Mouse (Mus musculus) thymus, postnatal 4 days (tissue): ENCODE measurements around the gene Tmprss11d.
"Not testable (repeated sequence)": the region's sequence is repeated elsewhere in the genome, so short reads cannot be mapped to it uniquely, and the experiment has no call there.

ENCODE experiments used
- DNase-seq: peaks from one replicate; pipeline ENCODE4 v3.0.0; 2021

Tmprss11d gene

DNA sequence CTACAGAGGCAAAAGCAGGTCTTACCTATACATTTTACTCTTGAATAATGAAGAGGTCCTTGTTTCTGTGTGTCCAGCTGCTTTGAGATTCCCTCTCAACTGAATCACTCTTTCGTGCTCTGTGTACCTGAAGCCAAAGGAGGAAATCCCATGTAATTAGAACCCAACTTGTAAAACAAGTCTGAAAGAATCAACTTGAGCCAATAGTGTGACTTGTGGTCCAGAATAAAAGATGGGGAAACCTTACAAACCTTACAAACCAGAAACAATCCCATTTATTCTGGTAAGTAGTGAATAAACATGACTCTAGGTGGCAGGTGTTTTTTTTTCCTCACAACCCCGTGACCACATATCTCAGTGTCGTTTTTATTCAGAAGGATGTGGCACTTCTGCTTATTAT, at the start of gene Tmprss11d:
Tmprss11d (minus strand) TSS at position 101 of the 400 bp plus-strand sequence.
- no peak for DNase-seq

DNA sequence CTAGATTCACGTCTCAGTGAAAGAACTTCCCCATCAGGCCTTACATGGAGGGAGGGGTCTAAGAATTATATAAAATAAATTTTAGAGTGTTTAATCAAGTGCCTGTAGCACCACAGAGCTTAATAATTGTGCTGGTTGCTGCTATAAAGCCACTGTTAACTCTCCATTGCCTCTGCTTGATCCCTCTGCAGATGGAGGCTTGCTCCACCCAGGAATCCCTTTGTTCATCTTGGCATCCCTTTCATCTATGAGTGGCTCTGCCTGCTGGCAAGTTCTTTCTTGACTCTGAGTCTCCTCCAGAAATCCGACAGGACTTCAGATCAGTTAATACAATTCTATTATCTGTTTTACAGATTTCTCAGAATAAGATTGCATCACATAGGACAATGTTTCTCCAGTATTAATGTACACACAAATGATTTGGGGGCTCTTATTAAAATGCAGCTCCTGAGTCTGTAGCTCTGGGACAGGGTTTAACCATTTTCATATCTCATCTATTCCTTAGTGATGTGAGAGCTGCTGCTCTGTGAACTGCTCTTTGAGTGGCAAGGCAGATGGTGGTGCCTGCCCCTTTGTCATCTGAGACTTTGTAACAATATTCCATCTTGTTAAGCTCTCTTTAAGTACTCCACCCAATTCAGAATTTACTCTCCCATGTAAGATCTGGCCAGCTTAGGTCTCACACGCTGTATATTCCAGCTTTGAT, 48.3 kb upstream of the Tmprss11d start:
- no peak for DNase-seq

DNA sequence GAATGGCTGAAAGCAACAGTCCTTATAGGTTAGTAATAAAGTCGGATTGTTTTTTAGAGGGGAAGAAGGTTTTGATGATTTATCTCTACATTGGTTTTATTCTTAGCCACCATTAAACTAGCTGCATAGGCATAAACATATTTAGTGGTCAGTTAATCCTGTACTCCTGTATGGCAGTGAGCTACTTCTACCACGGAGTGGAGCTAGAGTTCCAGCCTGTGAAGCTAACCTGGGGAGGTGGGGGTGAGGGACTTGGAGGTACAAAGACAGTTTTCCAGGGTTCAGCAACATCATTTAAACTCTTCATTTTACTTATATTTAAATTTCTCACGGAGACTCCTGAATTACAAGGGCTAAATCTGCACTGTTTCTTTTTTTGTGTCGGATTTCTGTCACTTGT, 46.3 kb upstream of the Tmprss11d start:
- no peak for DNase-seq

DNA sequence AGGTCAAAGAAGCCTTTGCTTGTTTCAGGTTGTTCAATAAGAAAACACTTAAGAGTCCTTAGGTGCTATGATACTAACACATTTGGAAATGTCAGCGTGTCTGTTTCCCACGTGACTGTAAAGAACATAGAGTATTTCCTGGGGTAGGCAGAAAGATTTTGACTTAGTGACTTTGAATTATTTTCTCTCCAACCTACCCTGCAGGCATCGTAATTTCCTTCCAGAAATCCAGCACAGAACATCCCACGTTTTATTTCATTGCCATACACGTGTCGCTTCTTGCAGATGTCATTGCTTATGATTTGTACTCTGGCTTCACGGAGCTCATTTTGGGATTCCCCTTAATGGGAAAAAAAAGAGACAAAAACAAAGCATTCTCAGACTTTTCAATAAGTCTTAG, 41.1 kb upstream of the Tmprss11d start:
- DNase-seq: no peak

DNA sequence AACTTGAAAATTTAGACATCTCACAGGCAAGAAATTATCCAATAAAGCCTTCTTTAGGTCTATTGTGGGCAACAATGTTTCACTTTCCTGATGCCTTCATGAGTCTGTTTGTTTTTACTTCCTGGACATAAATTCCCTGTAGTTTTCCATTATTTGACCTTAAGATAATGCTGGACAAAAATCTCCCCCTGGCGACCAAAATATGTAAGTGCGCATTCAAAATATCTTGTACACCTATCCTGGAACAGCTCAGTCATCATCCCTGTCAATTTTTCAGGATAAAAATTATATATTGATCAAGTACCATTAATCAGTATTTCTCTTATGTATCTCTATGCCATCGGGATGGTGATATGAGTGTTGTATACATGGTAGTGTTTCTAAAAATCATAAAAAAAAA, 37.6 kb upstream of the Tmprss11d start:
- DNase-seq: no peak

DNA sequence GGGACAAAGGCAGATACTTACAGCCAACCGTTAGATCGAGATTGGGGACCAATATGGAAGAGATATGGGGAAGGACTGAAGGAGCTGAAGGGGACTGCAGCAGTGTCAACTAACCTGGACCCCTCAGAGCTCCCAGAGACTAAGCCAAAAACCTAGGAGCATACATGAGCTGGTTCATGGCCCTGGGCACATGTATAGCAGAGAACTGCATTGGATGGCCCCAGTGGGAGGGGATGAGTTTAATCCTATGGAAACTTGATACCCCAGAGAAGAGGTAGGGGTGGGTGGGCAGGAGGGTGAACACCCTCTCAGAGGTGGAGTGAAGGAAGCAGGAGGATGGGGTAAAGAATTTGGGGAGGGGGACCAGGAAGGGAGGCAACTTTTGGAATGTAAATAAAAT, 34.7 kb upstream of the Tmprss11d start:
- no peak for DNase-seq

DNA sequence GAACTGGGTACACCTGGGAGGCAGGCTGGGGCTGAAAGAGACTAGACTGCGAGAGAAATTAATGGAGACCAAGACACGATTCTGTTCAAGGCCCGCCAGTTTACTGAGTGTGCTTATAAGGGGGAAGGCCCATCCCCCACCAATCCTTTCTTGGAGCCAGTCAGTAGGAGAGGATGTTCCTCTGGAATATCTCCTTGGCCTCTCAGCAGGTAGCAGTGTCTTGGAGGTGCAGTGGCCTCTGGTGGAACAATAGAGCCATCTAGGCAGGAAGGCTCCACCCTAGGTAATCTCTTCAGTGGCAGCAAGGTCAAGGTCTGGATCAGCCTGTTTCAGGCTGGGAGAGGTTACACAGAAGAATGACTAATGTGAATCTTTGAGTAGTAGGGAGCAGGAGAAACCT, 34.0 kb upstream of the Tmprss11d start:
- no peak for DNase-seq

DNA sequence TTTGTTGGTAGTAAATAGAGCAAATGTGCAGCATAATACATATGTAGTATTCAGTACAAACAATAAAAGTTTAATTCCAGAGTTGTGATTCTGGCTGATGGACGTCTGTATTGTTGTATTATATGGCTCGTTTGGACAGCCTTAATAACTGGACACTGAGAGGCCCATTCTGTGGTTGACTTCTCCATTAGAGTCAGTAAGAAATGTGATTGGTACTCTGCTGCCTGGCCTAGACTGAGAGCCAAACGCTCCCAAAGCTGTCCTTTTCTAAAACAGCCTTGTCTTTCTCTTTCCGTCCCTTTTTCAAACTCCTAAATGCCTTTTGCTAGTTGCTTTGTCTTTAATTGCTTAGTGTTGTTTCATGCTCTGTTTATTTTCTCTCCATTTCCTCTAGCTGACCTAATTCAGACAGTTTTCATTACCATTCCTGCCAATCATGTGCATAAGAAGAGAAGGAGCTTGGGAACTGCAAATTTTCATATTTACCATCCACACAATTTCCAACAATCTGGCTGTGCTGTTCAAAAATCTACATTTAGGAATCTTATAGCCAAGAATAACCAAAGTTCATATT, 13.7 kb downstream of the Tmprss11d start:
- DNase-seq: no peak

DNA sequence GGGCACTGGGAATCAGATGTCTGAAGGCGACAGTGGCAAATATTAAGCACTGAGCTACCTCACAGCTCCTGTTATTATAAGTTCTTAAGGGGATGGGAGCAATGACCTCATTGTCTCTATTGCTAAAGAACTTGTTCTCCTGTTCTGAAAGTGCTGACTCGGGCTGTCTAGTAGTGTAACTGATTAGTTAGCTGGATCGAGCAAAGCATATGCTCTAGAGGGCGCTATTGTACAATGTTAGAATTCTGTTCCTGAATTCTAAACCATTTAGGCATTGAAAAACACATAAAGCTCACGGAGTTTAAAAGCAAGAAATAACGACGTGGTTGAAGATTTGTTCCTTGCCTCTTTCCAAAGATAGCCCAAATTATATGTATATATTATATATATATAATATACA, 20.3 kb downstream of the Tmprss11d start:
- no peak for DNase-seq

DNA sequence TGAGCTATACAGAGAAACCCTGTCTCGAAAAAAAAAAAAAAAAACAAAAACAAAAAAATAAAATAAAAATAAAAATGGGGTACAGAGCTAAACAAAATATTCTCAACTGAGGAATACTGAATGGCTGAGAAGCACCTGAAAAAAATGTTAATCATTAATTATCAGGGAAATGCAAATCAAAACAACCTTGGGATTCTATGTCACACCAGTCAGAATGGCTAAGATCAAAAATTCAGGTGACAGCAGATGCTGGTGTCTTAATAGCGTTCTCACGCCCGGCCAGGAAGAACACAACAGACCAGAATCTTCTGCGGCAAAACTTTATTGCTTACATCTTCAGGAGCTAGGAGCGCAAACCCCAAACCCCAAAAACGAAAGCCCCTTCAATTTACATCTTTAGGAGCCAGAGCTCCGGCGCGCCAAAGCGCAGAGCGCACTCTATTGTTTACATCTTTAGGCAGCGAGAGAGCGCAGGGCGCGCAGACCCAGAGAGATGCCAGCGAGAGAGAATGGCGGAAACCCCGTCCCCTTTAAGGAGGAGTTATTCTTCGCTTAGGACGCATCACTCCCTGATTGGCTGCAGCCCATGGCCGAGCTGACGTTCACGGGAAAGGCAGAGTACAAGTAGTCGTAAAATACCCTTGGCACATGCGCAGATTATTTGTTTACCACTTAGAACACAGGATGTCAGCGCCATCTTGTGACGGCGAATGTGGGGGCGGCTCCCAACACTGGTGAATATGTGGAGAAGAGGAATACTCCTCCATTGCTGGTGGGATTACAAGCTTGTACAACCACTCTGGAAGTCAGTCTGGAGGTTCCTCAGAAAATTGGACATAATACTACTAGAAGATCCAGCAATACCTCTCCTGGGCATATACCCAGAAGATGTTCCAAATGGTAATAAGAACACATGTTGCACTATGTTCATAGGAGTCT, 54.9 kb downstream of the Tmprss11d start:
- not testable (repeated sequence) for DNase-seq

DNA sequence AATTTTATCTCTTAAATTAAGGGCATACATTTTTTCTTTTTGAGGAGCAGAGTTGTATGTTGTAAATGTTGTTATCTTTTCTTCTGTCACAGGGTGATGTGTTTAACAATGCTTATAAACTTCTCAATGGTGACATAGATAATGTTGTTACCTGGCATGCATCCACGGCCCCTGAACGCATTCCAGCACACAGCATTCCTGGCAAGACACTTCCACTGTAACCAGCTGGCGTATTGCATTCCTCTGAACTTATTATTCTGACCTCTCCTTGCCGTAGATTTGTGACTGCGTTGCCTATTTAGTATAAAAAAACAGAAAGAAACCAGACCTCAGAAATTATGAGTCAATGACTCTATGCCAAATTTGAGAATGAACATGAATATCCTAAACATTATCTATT, 67.1 kb downstream of the Tmprss11d start:
- no peak for DNase-seq

DNA sequence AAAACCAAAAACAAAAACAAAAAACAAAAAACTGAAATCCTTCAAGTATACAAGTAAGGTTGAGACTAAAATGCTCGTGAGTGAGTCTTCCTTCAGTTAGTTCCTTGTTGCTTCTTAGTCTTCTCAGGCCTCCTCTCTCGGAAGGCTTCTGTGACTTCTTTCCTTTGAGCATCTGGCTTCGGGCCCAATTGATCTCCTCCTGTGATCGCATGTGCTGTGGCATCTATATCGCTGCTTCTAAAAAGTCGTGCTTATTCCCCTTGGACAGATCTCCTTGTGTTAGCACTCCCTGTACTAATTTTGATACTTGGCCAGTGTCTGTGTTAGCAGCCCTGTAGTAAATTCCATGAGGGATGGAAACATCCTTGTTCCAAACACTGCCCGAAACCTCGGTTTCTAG, 69.3 kb downstream of the Tmprss11d start:
- DNase-seq: no peak

DNA sequence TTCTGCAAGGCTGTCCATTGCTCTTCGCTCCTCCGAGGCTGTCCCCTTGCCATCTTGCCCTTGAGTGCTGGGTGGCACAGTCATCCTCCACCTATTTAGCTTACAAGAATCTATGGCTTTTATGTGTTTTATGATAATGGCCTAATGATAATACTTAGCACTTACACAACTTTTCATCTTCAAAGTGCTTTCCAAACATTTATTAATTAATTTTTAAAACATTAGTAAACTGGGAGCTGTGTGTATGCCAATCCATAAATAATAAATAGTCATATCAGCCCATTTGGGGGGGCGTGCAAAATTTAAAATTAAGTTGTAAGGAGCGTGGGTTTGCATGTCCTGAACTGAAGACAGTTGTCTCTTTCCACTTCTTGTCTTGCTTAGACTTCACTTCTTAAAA, 84.0 kb downstream of the Tmprss11d start, which contains the start of gene Tmprss11c:
Tmprss11c (minus strand) TSS at position 101 of the 400 bp plus-strand sequence.
- no peak for DNase-seq
